Mouse (Mus musculus): Measurements from ENCODE around the gene Csrnp2. TPM values are rescaled to one million over a fixed set of nuclear protein-coding genes. Genes with fewer than 3 reads are reported as not detected.

Csrnp2 gene
- polyA plus RNA-seq, 1 experiment = 8.7 TPM

DNA sequence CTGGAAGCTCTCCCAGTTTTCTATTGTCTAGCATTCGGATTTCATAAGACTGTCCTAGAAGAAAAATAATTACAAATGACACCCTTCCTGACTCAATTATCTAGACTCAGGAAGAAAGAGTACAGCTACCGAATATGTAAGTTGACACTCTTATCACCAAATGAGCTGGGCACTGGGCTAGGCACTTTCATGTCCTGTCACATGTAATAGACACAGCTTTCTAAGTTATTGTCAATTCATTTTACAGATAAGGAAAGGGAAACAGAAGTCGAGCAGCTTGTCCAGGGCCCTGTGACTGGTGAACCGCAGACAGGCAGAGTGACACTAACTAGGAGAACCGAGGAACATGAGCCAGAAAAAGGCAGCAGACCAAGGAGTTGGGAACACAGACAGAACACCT is 32.6 kb upstream of the Csrnp2 start:
- no peaks in the 10 kb centered on the region for H3K4me1 ChIP-seq (replicated peaks; ENCODE audit: control insufficient read depth, insufficient read depth, low read length)
- no peak overlapping the region for H3K27ac ChIP-seq (ENCODE audit: control insufficient read depth, insufficient read depth, low read length)
- WGBS = 93% methylated on average over 5 of the region's 5 CpGs
- H3K36me3 ChIP-seq (ENCODE audit: control insufficient read depth, insufficient read depth, low read length) = no peaks in the 10 kb centered on the region
- no peak for DNase-seq
- no peak overlapping the region for H3K4me3 ChIP-seq (ENCODE audit: control insufficient read depth, insufficient read depth, low read length)
- TF ChIP-seq POLR2A (IDR thresholded peaks at IDR 0.05; ENCODE audit: control insufficient read depth, extremely low read depth, insufficient read depth, low read length, poor library complexity) = no peak
- TF ChIP-seq CTCF (IDR thresholded peaks at IDR 0.05; ENCODE audit: borderline replicate concordance, control insufficient read depth, extremely low read depth, insufficient read depth, low read length, poor library complexity) = no peak
- no peaks in the 10 kb centered on the region; the same call in 1 of the 2 replicates for H3K27me3 ChIP-seq (ENCODE audit: control insufficient read depth, insufficient read depth, low read length)

GRCm38 (mm10) chr15:100525405-100525804 is 30.1 kb upstream of the Csrnp2 start:
- H3K4me3 ChIP-seq (ENCODE audit: control insufficient read depth, insufficient read depth, low read length) = no peak overlapping the region
- H3K4me1 ChIP-seq (replicated peaks; ENCODE audit: control insufficient read depth, insufficient read depth, low read length) = no peaks in the 10 kb centered on the region
- H3K27ac ChIP-seq (ENCODE audit: control insufficient read depth, insufficient read depth, low read length) = no peak overlapping the region
- H3K27me3 ChIP-seq (ENCODE audit: control insufficient read depth, insufficient read depth, low read length) = no peaks in the 10 kb centered on the region; the same call in 1 of the 2 replicates
- WGBS = 96% methylated on average over 14 of the region's 14 CpGs
- no peak for DNase-seq
- no peaks in the 10 kb centered on the region for H3K36me3 ChIP-seq (ENCODE audit: control insufficient read depth, insufficient read depth, low read length)
- no peak for TF ChIP-seq POLR2A (IDR thresholded peaks at IDR 0.05; ENCODE audit: control insufficient read depth, extremely low read depth, insufficient read depth, low read length, poor library complexity)
- TF ChIP-seq CTCF (IDR thresholded peaks at IDR 0.05; ENCODE audit: borderline replicate concordance, control insufficient read depth, extremely low read depth, insufficient read depth, low read length, poor library complexity) = no peak

DNA sequence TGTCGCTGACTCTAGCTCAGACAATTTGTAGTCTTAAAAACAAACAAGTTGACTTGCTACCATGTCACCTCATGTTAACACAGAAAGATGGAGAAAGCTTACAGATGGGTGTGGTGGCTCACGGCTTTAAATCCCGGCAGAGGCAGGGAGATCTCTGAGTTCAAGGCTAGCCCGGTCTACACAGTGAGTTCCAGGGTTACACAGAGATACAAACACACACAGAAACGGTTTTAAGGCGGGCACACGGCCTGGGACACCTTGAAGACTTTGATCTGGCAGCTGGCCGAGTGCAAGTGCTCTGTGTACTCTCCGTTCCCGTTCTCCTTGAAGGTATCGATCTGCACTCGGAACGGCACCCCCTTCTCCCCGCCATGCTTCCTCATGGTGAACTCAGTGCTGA is 25.0 kb upstream of the Csrnp2 start:
- no peak overlapping the region for H3K4me3 ChIP-seq (ENCODE audit: control insufficient read depth, insufficient read depth, low read length)
- H3K27ac ChIP-seq (ENCODE audit: control insufficient read depth, insufficient read depth, low read length) = no peak overlapping the region
- H3K4me1 ChIP-seq (replicated peaks; ENCODE audit: control insufficient read depth, insufficient read depth, low read length) = no peaks in the 10 kb centered on the region
- no peak for TF ChIP-seq POLR2A (IDR thresholded peaks at IDR 0.05; ENCODE audit: control insufficient read depth, extremely low read depth, insufficient read depth, low read length, poor library complexity)
- no peak for TF ChIP-seq CTCF (IDR thresholded peaks at IDR 0.05; ENCODE audit: borderline replicate concordance, control insufficient read depth, extremely low read depth, insufficient read depth, low read length, poor library complexity)
- WGBS = 96% methylated on average over 14 of the region's 14 CpGs
- DNase-seq = no peak
- H3K27me3 ChIP-seq (ENCODE audit: control insufficient read depth, insufficient read depth, low read length) = no peaks in the 10 kb centered on the region; the same call in 1 of the 2 replicates
- H3K36me3 ChIP-seq (ENCODE audit: control insufficient read depth, insufficient read depth, low read length) = no peaks in the 10 kb centered on the region

GRCm38 (mm10) chr15:100515121-100515520 is 19.8 kb upstream of the Csrnp2 start:
- Histone ChIP-seq H3K4me1 (replicated peaks; ENCODE audit: control insufficient read depth, insufficient read depth, low read length) (no peaks in the 10 kb centered on the region), H3K4me3 (ENCODE audit: control insufficient read depth, insufficient read depth, low read length) (no peak overlapping the region), H3K36me3 (ENCODE audit: control insufficient read depth, insufficient read depth, low read length) (peaks cover 4% of the 10 kb centered on the region; the same call in 1 of the 2 replicates), H3K27me3 (ENCODE audit: control insufficient read depth, insufficient read depth, low read length) (no peaks in the 10 kb centered on the region), H3K27ac (ENCODE audit: control insufficient read depth, insufficient read depth, low read length) (no peak overlapping the region)
- WGBS = 93% methylated on average over 2 of the region's 2 CpGs
- TF ChIP-seq CTCF (IDR thresholded peaks at IDR 0.05; ENCODE audit: borderline replicate concordance, control insufficient read depth, extremely low read depth, insufficient read depth, low read length, poor library complexity) = no peak
- TF ChIP-seq POLR2A (IDR thresholded peaks at IDR 0.05; ENCODE audit: control insufficient read depth, extremely low read depth, insufficient read depth, low read length, poor library complexity) = no peak
- no peak for DNase-seq

GRCm38 (mm10) chr15:100513387-100513786 is 18.1 kb upstream of the Csrnp2 start:
- 87% methylated on average over 4 of the region's 4 CpGs for WGBS
- Histone ChIP-seq H3K4me3 (ENCODE audit: control insufficient read depth, insufficient read depth, low read length) (no peak overlapping the region), H3K36me3 (ENCODE audit: control insufficient read depth, insufficient read depth, low read length) (peaks cover 4% of the 10 kb centered on the region; the same call in 1 of the 2 replicates), H3K4me1 (replicated peaks; ENCODE audit: control insufficient read depth, insufficient read depth, low read length) (no peaks in the 10 kb centered on the region), H3K27me3 (ENCODE audit: control insufficient read depth, insufficient read depth, low read length) (no peaks in the 10 kb centered on the region), H3K27ac (ENCODE audit: control insufficient read depth, insufficient read depth, low read length) (no peak overlapping the region)
- no peak for DNase-seq
- TF ChIP-seq POLR2A (IDR thresholded peaks at IDR 0.05; ENCODE audit: control insufficient read depth, extremely low read depth, insufficient read depth, low read length, poor library complexity) (no peak), CTCF (IDR thresholded peaks at IDR 0.05; ENCODE audit: borderline replicate concordance, control insufficient read depth, extremely low read depth, insufficient read depth, low read length, poor library complexity) (no peak)

DNA sequence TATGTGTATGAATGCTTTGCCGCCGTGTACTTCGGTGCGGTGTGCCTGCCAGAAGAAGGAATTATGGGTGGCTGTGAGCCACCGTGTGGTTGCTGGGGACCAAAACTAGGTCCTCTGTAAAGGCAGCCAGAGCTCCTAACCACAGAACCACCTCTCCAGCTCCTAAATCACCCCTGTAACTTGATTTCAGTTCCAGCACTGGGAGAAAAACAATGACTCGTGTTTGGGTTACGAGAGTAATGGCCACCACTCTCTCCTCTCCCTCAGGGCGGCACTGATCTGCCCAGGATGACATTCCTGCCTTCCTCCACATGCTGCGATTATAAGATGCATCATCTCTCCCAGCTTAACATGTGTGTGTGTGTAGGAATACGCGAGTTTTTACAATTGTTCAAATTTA is 14.8 kb upstream of the Csrnp2 start:
- no peaks in the 10 kb centered on the region for H3K4me1 ChIP-seq (replicated peaks; ENCODE audit: control insufficient read depth, insufficient read depth, low read length)
- TF ChIP-seq POLR2A (IDR thresholded peaks at IDR 0.05; ENCODE audit: control insufficient read depth, extremely low read depth, insufficient read depth, low read length, poor library complexity) (no peak), CTCF (IDR thresholded peaks at IDR 0.05; ENCODE audit: borderline replicate concordance, control insufficient read depth, extremely low read depth, insufficient read depth, low read length, poor library complexity) (no peak)

More for the DNA sequence above, 14.8 kb upstream of the Csrnp2 start:
- H3K36me3 ChIP-seq (ENCODE audit: control insufficient read depth, insufficient read depth, low read length) = peaks cover 4% of the 10 kb centered on the region; the same call in 1 of the 2 replicates
- no peak for DNase-seq
- no peaks in the 10 kb centered on the region for H3K27me3 ChIP-seq (ENCODE audit: control insufficient read depth, insufficient read depth, low read length)
- 97% methylated on average over 11 of the region's 11 CpGs for WGBS
- no peak overlapping the region for H3K4me3 ChIP-seq (ENCODE audit: control insufficient read depth, insufficient read depth, low read length)
- no peak overlapping the region for H3K27ac ChIP-seq (ENCODE audit: control insufficient read depth, insufficient read depth, low read length)
